Mouse (Mus musculus) T-cell, adult 2 months (primary cell): ENCODE results near the gene Cdk14.

Source experiments
- DNase-seq: peaks from one replicate; pipeline ENCODE4 v3.0.0; 2022; ENCODE audit warnings: low spot score

Cdk14 gene

GRCm38 (mm10) chr5:5313195-5313760 is 106.8 kb downstream of the Cdk14 start:
- DNase-seq = no peak

GRCm38 (mm10) chr5:5305286-5305685 is 114.8 kb downstream of the Cdk14 start:
- no peak for DNase-seq

GRCm38 (mm10) chr5:5303102-5303670 is 116.9 kb downstream of the Cdk14 start:
- DNase-seq = no peak

GRCm38 (mm10) chr5:5301571-5302079 is 118.5 kb downstream of the Cdk14 start:
- DNase-seq = no peak

GRCm38 (mm10) chr5:5300998-5301397 is 119.1 kb downstream of the Cdk14 start:
- DNase-seq = no peak

- DNase-seq = no peak
These were observed 119.8 kb downstream of the Cdk14 start for GRCm38 (mm10) chr5:5300290-5300689.

- no peak for DNase-seq
These were observed 122.9 kb downstream of the Cdk14 start for GRCm38 (mm10) chr5:5297222-5297621.

GRCm38 (mm10) chr5:5296773-5297172 is 123.3 kb downstream of the Cdk14 start:
- DNase-seq = no peak

GRCm38 (mm10) chr5:5292830-5293542 is 127.1 kb downstream of the Cdk14 start:
- DNase-seq = no peak

- DNase-seq = no peak
These were observed 128.7 kb downstream of the Cdk14 start for GRCm38 (mm10) chr5:5291321-5291991.

- no peak for DNase-seq
These were observed 129.4 kb downstream of the Cdk14 start for GRCm38 (mm10) chr5:5290714-5291113.

GRCm38 (mm10) chr5:5285876-5286275 is 134.2 kb downstream of the Cdk14 start:
- no peak for DNase-seq

GRCm38 (mm10) chr5:5284531-5284930 is 135.6 kb downstream of the Cdk14 start:
- no peak for DNase-seq

- no peak for DNase-seq
These were observed 136.2 kb downstream of the Cdk14 start for GRCm38 (mm10) chr5:5283756-5284430.

GRCm38 (mm10) chr5:5282425-5282824 is 137.7 kb downstream of the Cdk14 start:
- no peak for DNase-seq

- no peak for DNase-seq
These were observed 144.8 kb downstream of the Cdk14 start for GRCm38 (mm10) chr5:5275321-5275720.

- DNase-seq = no peak
These were observed 145.8 kb downstream of the Cdk14 start for GRCm38 (mm10) chr5:5274318-5274717.

GRCm38 (mm10) chr5:5266787-5267126 is 153.4 kb downstream of the Cdk14 start:
- no peak for DNase-seq

GRCm38 (mm10) chr5:5265861-5266786 is 154.0 kb downstream of the Cdk14 start:
- no peak for DNase-seq

- no peak for DNase-seq
These were observed 154.7 kb downstream of the Cdk14 start for GRCm38 (mm10) chr5:5265401-5265841.

GRCm38 (mm10) chr5:5264712-5265111 is 155.4 kb downstream of the Cdk14 start:
- no peak for DNase-seq
